Mouse (Mus musculus) spleen, postnatal 0 days (tissue): ENCODE data around the gene Olfr768. TPM values are rescaled to one million over a fixed set of nuclear protein-coding genes. Genes with fewer than 3 reads are reported as not detected.

Experiments used
- polyA plus RNA-seq: library from polyadenylated mRNA; unstranded; fragments of >200 nt; fragmentation: Nextera tagmentation; extraction: Ambion mirVana; gene quantifications from 2 replicates; pipeline ENCODE4 v1.2.1, GENCODE M21; 2015

The Olfr768 gene
- not detected in 2 replicates for polyA plus RNA-seq

GRCm38 (mm10) chr10:129099275-129099674 lies at the start of gene Olfr768:
Gene Olfr768 (minus strand): TSS chr10:129099375.

GRCm38 (mm10) chr10:129138898-129139297 lies 39.7 kb upstream of the Olfr768 start, which contains the start of gene Olfr770:
Gene Olfr770 (minus strand): TSS chr10:129138998.

GRCm38 (mm10) chr10:129117761-129118160 lies 18.6 kb upstream of the Olfr768 start, which contains the start of gene Olfr769:
Gene Olfr769 (minus strand): TSS chr10:129117861.

GRCm38 (mm10) chr10:129082810-129083209 lies 16.4 kb downstream of the Olfr768 start, which contains the start of gene Olfr767:
Gene Olfr767 (minus strand): TSS chr10:129082910.

GRCm38 (mm10) chr10:129068877-129069276 lies 30.3 kb downstream of the Olfr768 start, which contains the start of gene Olfr766-ps1:
Gene Olfr766-ps1 (minus strand): TSS chr10:129068977.

DNA sequence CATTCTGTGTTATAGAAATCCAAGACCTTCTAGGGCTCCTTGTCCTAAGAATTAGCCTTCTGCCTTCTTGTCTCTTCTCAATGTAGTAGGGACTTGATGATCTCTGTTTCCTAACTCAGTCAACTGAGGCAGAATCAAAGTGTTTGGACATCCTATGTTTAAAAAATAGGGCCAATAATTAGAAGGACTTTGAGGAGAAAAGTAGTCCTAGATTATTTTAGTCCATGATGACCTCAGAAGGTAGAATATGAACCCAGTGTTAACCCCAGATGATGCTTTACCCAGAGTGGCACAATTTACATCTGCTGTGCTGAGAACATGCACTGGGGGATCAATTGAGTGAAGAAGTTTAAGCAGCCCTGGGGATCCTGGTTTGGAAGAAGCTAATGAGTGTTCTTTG lies 49.3 kb downstream of the Olfr768 start, which contains the start of gene Olfr765:
Gene Olfr765 (minus strand): TSS at position 101 of the 400 bp plus-strand sequence.

Other genes starting within 250 kb of the Olfr768 start
- gene Gdf11, start 207.7 kb downstream of the Olfr768 start, polyA plus RNA-seq, result 0.82 and 1.2 TPM in 2 replicates
- gene Cd63, start 198.4 kb downstream of the Olfr768 start, polyA plus RNA-seq, result 240 and 284 TPM in 2 replicates
- 4.8 and 5.9 TPM in 2 replicates for gene Rdh5, start 176.5 kb downstream of the Olfr768 start, polyA plus RNA-seq
- 116 and 145 TPM in 2 replicates for gene Bloc1s1, start 175.3 kb downstream of the Olfr768 start, polyA plus RNA-seq
- gene Itga7, start 165.6 kb downstream of the Olfr768 start, polyA plus RNA-seq, result 2.5 and 3.2 TPM in 2 replicates
- gene Mettl7b, start 138.4 kb downstream of the Olfr768 start, polyA plus RNA-seq, result 0.10 TPM in 1 of 2 replicates, not detected in the other
- gene Olfr9, start 109.9 kb downstream of the Olfr768 start, polyA plus RNA-seq, result not detected in 2 replicates
- gene Olfr763, start 88.6 kb downstream of the Olfr768 start, polyA plus RNA-seq, result not detected in 2 replicates
- not detected in 2 replicates for gene Olfr764-ps1, start 59.5 kb downstream of the Olfr768 start, polyA plus RNA-seq
- not detected in 2 replicates for gene Olfr765, start 49.4 kb downstream of the Olfr768 start, polyA plus RNA-seq
- not detected in 2 replicates for gene Olfr766-ps1, start 30.4 kb downstream of the Olfr768 start, polyA plus RNA-seq
- not detected in 2 replicates for gene Olfr767, start 16.5 kb downstream of the Olfr768 start, polyA plus RNA-seq
- gene Olfr769, start 18.5 kb upstream of the Olfr768 start, polyA plus RNA-seq, result not detected in 2 replicates
- not detected in 2 replicates for gene Olfr770, start 39.6 kb upstream of the Olfr768 start, polyA plus RNA-seq
- gene Olfr771, start 65.4 kb upstream of the Olfr768 start, polyA plus RNA-seq, result not detected in 2 replicates
- gene Olfr772, start 78.5 kb upstream of the Olfr768 start, polyA plus RNA-seq, result not detected in 2 replicates
- gene Olfr773, start 88.0 kb upstream of the Olfr768 start, polyA plus RNA-seq, result not detected in 2 replicates
- gene Olfr774, start 136.8 kb upstream of the Olfr768 start, polyA plus RNA-seq, result not detected in 2 replicates
- not detected in 2 replicates for gene Olfr775, start 149.0 kb upstream of the Olfr768 start, polyA plus RNA-seq
- not detected in 2 replicates for gene Olfr776, start 159.8 kb upstream of the Olfr768 start, polyA plus RNA-seq
- gene Olfr777, start 172.1 kb upstream of the Olfr768 start, polyA plus RNA-seq, result not detected in 2 replicates
- not detected in 2 replicates for gene Olfr780, start 218.7 kb upstream of the Olfr768 start, polyA plus RNA-seq
- not detected in 2 replicates for gene Olfr781, start 229.5 kb upstream of the Olfr768 start, polyA plus RNA-seq
- not detected in 2 replicates for gene Olfr782, start 249.5 kb upstream of the Olfr768 start, polyA plus RNA-seq